In genomic region chr15:78996663-78997062, GRCm38 (mm10) we compare ENCODE assay signal across 22 mouse cellular contexts. TPM values are rescaled to one million over a fixed set of nuclear protein-coding genes. Genes with fewer than 3 reads are reported as not detected.
DNase-seq lines count a peak whose midpoint lies in the region; ATAC-seq and TF ChIP-seq lines count a peak whose summit lies in the region.
"Had no signal": no experiment of that assay in that cellular context is flagged by ENCODE, and none has a peak within 500 bp of the region (broad histone marks: within the 10 kb centered on the region; RNA-seq: fewer than 3 reads in every experiment).

No protein-coding gene starts in this region.

- WGBS in lung, adult 2 months: 62% methylated on average over 3 of the region's 3 CpGs
- WGBS in cerebellum, adult 2 months: 82% methylated on average over 3 of the region's 3 CpGs

- no peak for TF ChIP-seq CTCF in lung, adult 2 months (IDR thresholded peaks at IDR 0.05; ENCODE audit: insufficient read depth, low read length)
- no peak for TF ChIP-seq CTCF in cerebellum, adult 2 months (IDR thresholded peaks at IDR 0.05; ENCODE audit: borderline replicate concordance, insufficient read depth, low read depth, low read length)

- TF ChIP-seq POLR2A in lung, adult 2 months (IDR thresholded peaks at IDR 0.05; ENCODE audit: borderline replicate concordance, extremely low read depth, low read depth, low read length): no peak
- TF ChIP-seq POLR2A in cerebellum, adult 2 months (IDR thresholded peaks at IDR 0.05; ENCODE audit: borderline replicate concordance, insufficient read depth, low read length): no peak

- H3K27ac ChIP-seq in cerebellum, adult 2 months (ENCODE audit: insufficient read depth, low read length): no peak overlapping the region
- H3K27ac ChIP-seq: embryonic facial prominence, embryonic 15.5 days; forebrain, embryonic 13.5 days; heart, embryonic 13.5 days; hindbrain, postnatal 0 days; neural tube, embryonic 15.5 days had no signal

- ATAC-seq in common myeloid progenitor, adult 5-6 weeks (replicated peaks; ENCODE audit: low read depth, poor library complexity, severe bottlenecking): peak; percentile 39; the same call in 1 of the 2 replicates
- ATAC-seq in megakaryocyte, adult 5-6 weeks (ENCODE audit: poor library complexity, severe bottlenecking): 0 out of 2 replicates have a peak, but pooled peaks have one; percentile 38
- ATAC-seq: forebrain, embryonic 13.5 days; hindbrain, postnatal 0 days had no signal

- no peak overlapping the region for H3K4me3 ChIP-seq in lung, adult 2 months (replicated peaks; ENCODE audit: extremely low read depth, low read depth, low read length)
- H3K4me3 ChIP-seq in cerebellum, adult 2 months (replicated peaks; ENCODE audit: insufficient read depth, low read depth, low read length): no peak overlapping the region
- H3K4me3 ChIP-seq: embryonic facial prominence, embryonic 15.5 days; forebrain, embryonic 13.5 days; heart, embryonic 13.5 days; myocyte; neural tube, embryonic 15.5 days had no signal

- no peaks in the 10 kb centered on the region for H3K4me1 ChIP-seq in lung, adult 2 months (ENCODE audit: control insufficient read depth, insufficient read depth, low read length)
- H3K4me1 ChIP-seq in cerebellum, adult 2 months (ENCODE audit: control insufficient read depth, insufficient read depth, low read length): peaks cover 27% of the 10 kb centered on the region
- H3K4me1 ChIP-seq: forebrain, embryonic 13.5 days; neural tube, embryonic 15.5 days had no signal

- DNase-seq in lung, adult 18-20 months: peak; percentile 36 to 37
- DNase-seq in lung, adult 2 months: no peak
- peak; percentile 52 for DNase-seq in thymus, postnatal 25 days
- DNase-seq in retina, postnatal 1 day: no peak
- no peak for DNase-seq in right cerebral cortex, adult 18-20 months
- DNase-seq in cerebellum, adult 2 months: no peak
- DNase-seq: adrenal gland, postnatal 36 days; cerebellum, adult 9-11 months; embryo, embryonic 11 days; gastrocnemius, postnatal 36 days; heart, postnatal 36 days; kidney, adult 2 months; kidney, postnatal 25 days; midbrain, embryonic 14.5 days had no signal

- H3K27me3 ChIP-seq in cerebellum, adult 2 months (ENCODE audit: control insufficient read depth, insufficient read depth, low read length): no peaks in the 10 kb centered on the region
- H3K27me3 ChIP-seq: embryonic facial prominence, embryonic 15.5 days; forebrain, embryonic 13.5 days; heart, embryonic 13.5 days; neural tube, embryonic 15.5 days had no signal

RNA-seq across cellular contexts. Expression of gene H1f0, which starts 31.6 kb away (rescaled TPM):
- 92.0 and 112 TPM in 2 replicates for polyA plus RNA-seq in lung, adult 2 months (2012; rRNA removed)
- total RNA-seq in common myeloid progenitor, adult 5-6 weeks (2017): 53.4 and 60.7 TPM in 2 replicates
- total RNA-seq in megakaryocyte, adult 5-6 weeks (2015): 47.9 and 51.3 TPM in 2 replicates
- total RNA-seq in megakaryocyte, adult 5-6 weeks (2017): 87.2 and 90.0 TPM in 2 replicates
- polyA plus RNA-seq in cerebellum, adult 2 months (2012; rRNA removed): 197 and 242 TPM in 2 replicates

RNA-seq across cellular contexts. Expression of gene Galr3, which starts 45.0 kb away (rescaled TPM):
- 1.3 and 1.8 TPM in 2 replicates for polyA plus RNA-seq in lung, adult 2 months (2012; rRNA removed)
- 1.4 and 3.5 TPM in 2 replicates for total RNA-seq in common myeloid progenitor, adult 5-6 weeks (2017)
- not detected in 2 replicates for total RNA-seq in megakaryocyte, adult 5-6 weeks (2015)
- total RNA-seq in megakaryocyte, adult 5-6 weeks (2017): not detected in 2 replicates
- polyA plus RNA-seq in cerebellum, adult 2 months (2012; rRNA removed): 0.11 and 0.26 TPM in 2 replicates
- total RNA-seq: gastrocnemius, postnatal 36 days; heart, postnatal 36 days had no signal
- polyA plus RNA-seq: forebrain, embryonic 13.5 days; heart, embryonic 13.5 days; midbrain, embryonic 14.5 days had no signal

RNA-seq across cellular contexts. Expression of gene Triobp, which starts 49.1 kb away (rescaled TPM):
- polyA plus RNA-seq in lung, adult 2 months (2012; rRNA removed): 49.6 and 56.3 TPM in 2 replicates
- total RNA-seq in common myeloid progenitor, adult 5-6 weeks (2017): 25.0 and 35.6 TPM in 2 replicates
- total RNA-seq in megakaryocyte, adult 5-6 weeks (2015): 99.4 and 106 TPM in 2 replicates
- total RNA-seq in megakaryocyte, adult 5-6 weeks (2017): 36.6 and 41.5 TPM in 2 replicates
- polyA plus RNA-seq in cerebellum, adult 2 months (2012; rRNA removed): 35.3 and 39.4 TPM in 2 replicates

Comparison
In these comparisons a context has a peak if more than half of its experiments do, and no peak if none do; other contexts are left out.
1. DNase-seq: peak in lung, adult 18-20 months (2 of 2) and thymus, postnatal 25 days (single experiment); none in lung, adult 2 months (single experiment), retina, postnatal 1 day (single experiment), right cerebral cortex, adult 18-20 months (single experiment) and cerebellum, adult 2 months (0 of 2).